Mouse (Mus musculus) forebrain, embryonic 15.5 days (tissue): ENCODE results near the gene Agr2. TPM values are rescaled to one million over a fixed set of nuclear protein-coding genes. Genes with fewer than 3 reads are reported as not detected.

Source experiments
- ATAC-seq: fragments of 200-750 bp; cut with Nextera tagmentation; replicated peaks from 2 replicates; pipeline ENCODE4 v1.8.0; 2017; ENCODE audit warnings: mild to moderate bottlenecking, moderate TSS enrichment, moderate library complexity
- H3K27ac ChIP-seq: fragments of 300-500 bp; sonication (generic); replicated peaks from 2 replicates; pipeline ENCODE4 v1.5.1; 2015; ENCODE audit warnings: mild to moderate bottlenecking, inconsistent platforms
- H3K27me3 ChIP-seq: fragments of 300-500 bp; sonication (generic); 2 replicates; pipeline ENCODE4 v1.6.1; 2015; ENCODE audit warnings: inconsistent platforms
- H3K36me3 ChIP-seq: fragments of 300-500 bp; sonication (generic); 2 replicates; pipeline ENCODE4 v1.6.1; 2015; ENCODE audit warnings: mild to moderate bottlenecking, inconsistent platforms
- H3K4me1 ChIP-seq: fragments of 300-500 bp; sonication (generic); 2 replicates; pipeline ENCODE4 v1.6.1; 2015; ENCODE audit warnings: inconsistent platforms
- H3K4me2 ChIP-seq: fragments of 300-500 bp; sonication (generic); replicated peaks from 2 replicates; pipeline ENCODE4 v1.6.1; 2015; ENCODE audit warnings: mild to moderate bottlenecking, inconsistent platforms
- H3K4me3 ChIP-seq: fragments of 300-500 bp; sonication (generic); 2 replicates; pipeline ENCODE4 v1.5.1; 2015; ENCODE audit warnings: mild to moderate bottlenecking, inconsistent platforms
- H3K9ac ChIP-seq: fragments of 300-500 bp; sonication (generic); replicated peaks from 2 replicates; pipeline ENCODE4 v1.6.1; 2015; ENCODE audit warnings: mild to moderate bottlenecking, inconsistent platforms
- H3K9me3 ChIP-seq: fragments of 300-500 bp; sonication (generic); 2 replicates; pipeline ENCODE4 v1.6.1; 2016; ENCODE audit warnings: inconsistent platforms
- WGBS: fragments of 180-500 bp; shearing (Covaris S2); methylation state at CpG from one replicate; pipeline ENCODE4 v1.1.7; 2015; ENCODE audit warnings: mixed read lengths; 5-methylcytosine and 5-hydroxymethylcytosine counted together
- polyA plus RNA-seq: library from polyadenylated mRNA; unstranded; fragments of >200 nt; fragmentation: Nextera tagmentation; extraction: Ambion mirVana; gene quantifications from 2 replicates; pipeline ENCODE4 v1.2.1, GENCODE M21; 2015

Gene Agr2
- polyA plus RNA-seq: not detected in 2 replicates

GRCm38 (mm10) chr12:35992711-35993110 is at the start of gene Agr2:
Gene Agr2 (plus strand): TSS chr12:35992907.
- 61% methylated on average over 9 of the region's 9 CpGs for WGBS
- H3K27me3 ChIP-seq: no peaks in the 10 kb centered on the region
- ATAC-seq: no peak
- no peak within 1 kb of the TSS for H3K27ac ChIP-seq
- H3K9me3 ChIP-seq: no peaks in the 10 kb centered on the region
- no peak within 1 kb of the TSS for H3K9ac ChIP-seq
- H3K4me1 ChIP-seq: no peaks in the 10 kb centered on the region
- H3K4me3 ChIP-seq: no peak within 1 kb of the TSS
- no peak within 1 kb of the TSS for H3K4me2 ChIP-seq
- no peaks in the 10 kb centered on the region for H3K36me3 ChIP-seq

DNA sequence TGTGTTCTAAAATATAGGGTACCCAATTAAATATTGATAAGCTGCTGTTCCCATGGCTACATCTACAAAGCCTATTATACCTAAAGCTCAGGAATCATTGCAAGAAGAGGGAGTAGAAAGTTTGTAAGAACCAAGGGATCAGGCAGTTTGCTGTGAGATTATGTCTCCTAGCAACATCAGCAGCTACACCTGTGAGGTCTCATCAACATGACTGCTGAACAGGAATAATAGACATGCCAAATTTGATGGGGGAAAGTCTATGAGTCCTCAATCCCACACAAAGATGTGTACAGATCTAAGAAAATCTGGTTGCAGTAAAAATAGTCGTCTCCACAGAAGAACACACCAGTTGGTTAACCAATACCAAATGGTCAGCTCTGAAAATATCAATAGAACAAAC is 41.0 kb upstream of the Agr2 start:
- 40% methylated on average over 1 of the region's 1 CpGs for WGBS
- H3K9ac ChIP-seq: no peak overlapping the region
- no peak overlapping the region for H3K4me2 ChIP-seq
- H3K4me3 ChIP-seq: no peak overlapping the region
- H3K4me1 ChIP-seq: no peaks in the 10 kb centered on the region
- H3K9me3 ChIP-seq: no peaks in the 10 kb centered on the region
- no peak overlapping the region for H3K27ac ChIP-seq
- H3K36me3 ChIP-seq: no peaks in the 10 kb centered on the region
- H3K27me3 ChIP-seq: no peaks in the 10 kb centered on the region
- no peak for ATAC-seq

- 86% methylated on average over 2 of the region's 2 CpGs for WGBS
- Histone ChIP-seq H3K4me3 (no peak overlapping the region), H3K36me3 (no peaks in the 10 kb centered on the region), H3K4me2 (no peak overlapping the region), H3K27ac (no peak overlapping the region), H3K27me3 (no peaks in the 10 kb centered on the region), H3K9me3 (no peaks in the 10 kb centered on the region), H3K4me1 (no peaks in the 10 kb centered on the region), H3K9ac (no peak overlapping the region)
- no peak for ATAC-seq
Observed at GRCm38 (mm10) chr12:35957235-35957634, 35.5 kb upstream of the Agr2 start.

DNA sequence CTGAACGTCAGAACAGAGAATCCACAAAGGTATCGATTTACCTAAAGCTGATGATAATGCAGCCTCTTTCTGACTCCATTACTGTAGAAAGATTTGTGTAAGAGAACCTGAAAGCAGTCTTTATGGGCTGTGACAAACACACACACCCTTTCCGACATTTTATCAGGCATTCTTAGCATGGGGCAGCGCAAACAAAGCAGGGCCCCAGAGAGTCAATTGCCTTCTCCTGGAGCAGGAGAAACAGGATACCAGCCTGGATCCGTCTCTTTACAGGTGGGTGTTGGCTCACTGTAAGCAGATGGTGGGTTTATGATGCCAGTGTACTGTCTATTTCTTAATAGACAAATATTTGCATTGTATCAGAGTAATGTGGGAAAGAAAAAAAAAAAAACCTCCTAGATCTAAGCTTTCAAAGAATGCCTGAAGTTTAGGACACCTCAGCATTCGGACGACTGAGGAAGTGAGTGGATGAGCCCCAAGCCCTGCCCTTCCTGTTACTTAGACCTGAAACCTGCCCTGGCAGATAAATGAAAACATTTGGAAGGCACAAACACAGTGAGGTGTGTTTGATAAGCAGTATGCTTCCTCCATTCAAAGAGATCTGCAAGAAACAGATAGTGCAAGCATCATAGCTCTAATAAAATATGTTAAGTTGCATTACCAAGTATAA is 26.5 kb upstream of the Agr2 start:
- no peaks in the 10 kb centered on the region for H3K9me3 ChIP-seq
- H3K27ac ChIP-seq: no peak overlapping the region
- 67% methylated on average over 7 of the region's 7 CpGs for WGBS
- ATAC-seq: no peak
- H3K36me3 ChIP-seq: no peaks in the 10 kb centered on the region
- H3K4me3 ChIP-seq: no peak overlapping the region
- no peaks in the 10 kb centered on the region for H3K4me1 ChIP-seq
- H3K4me2 ChIP-seq: no peak overlapping the region
- H3K27me3 ChIP-seq: no peaks in the 10 kb centered on the region
- no peak overlapping the region for H3K9ac ChIP-seq

- WGBS: 82% methylated on average over 7 of the region's 7 CpGs
- no peaks in the 10 kb centered on the region for H3K4me1 ChIP-seq
- no peaks in the 10 kb centered on the region for H3K9me3 ChIP-seq
- no peak overlapping the region for H3K27ac ChIP-seq
- no peak overlapping the region for H3K4me2 ChIP-seq
- no peak for ATAC-seq
- H3K27me3 ChIP-seq: no peaks in the 10 kb centered on the region
- H3K9ac ChIP-seq: no peak overlapping the region
- no peak overlapping the region for H3K4me3 ChIP-seq
- H3K36me3 ChIP-seq: no peaks in the 10 kb centered on the region
Observed at GRCm38 (mm10) chr12:35966768-35967141, 26.0 kb upstream of the Agr2 start.

DNA sequence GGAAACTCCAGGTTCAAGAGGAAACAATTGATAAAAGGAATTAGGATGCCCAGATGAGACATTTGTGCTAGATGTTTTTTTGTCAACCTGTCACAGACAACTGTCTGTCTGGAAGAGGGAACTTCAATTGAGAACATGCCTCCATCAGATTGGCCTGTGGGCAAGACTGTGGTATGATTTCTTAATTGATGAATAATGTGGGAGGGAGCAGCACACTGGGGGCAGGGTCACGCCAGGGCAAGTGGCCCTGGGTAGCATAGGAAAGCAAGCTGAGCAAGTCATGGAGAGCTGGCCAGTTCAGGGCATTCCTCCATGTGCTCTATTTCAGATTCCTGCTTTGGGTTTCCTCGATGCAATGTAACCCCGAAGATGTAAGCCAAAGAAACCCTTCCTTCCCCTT is 16.8 kb upstream of the Agr2 start:
- Histone ChIP-seq H3K9me3 (no peaks in the 10 kb centered on the region), H3K36me3 (no peaks in the 10 kb centered on the region), H3K27ac (no peak overlapping the region), H3K4me2 (no peak overlapping the region), H3K27me3 (no peaks in the 10 kb centered on the region), H3K4me3 (no peak overlapping the region), H3K9ac (no peak overlapping the region), H3K4me1 (no peaks in the 10 kb centered on the region)
- 94% methylated on average over 3 of the region's 3 CpGs for WGBS
- no peak for ATAC-seq

GRCm38 (mm10) chr12:35977633-35978246 is 15.0 kb upstream of the Agr2 start:
- 17% methylated on average over 6 of the region's 6 CpGs for WGBS

GRCm38 (mm10) chr12:35979625-35980024 is 13.1 kb upstream of the Agr2 start:
- 91% methylated on average over 5 of the region's 5 CpGs for WGBS
- H3K9ac ChIP-seq: no peak overlapping the region
- ATAC-seq: no peak

More at GRCm38 (mm10) chr12:35977633-35978246, 15.0 kb upstream of the Agr2 start:
- no peaks in the 10 kb centered on the region for H3K27me3 ChIP-seq
- no peak overlapping the region for H3K4me2 ChIP-seq
- H3K36me3 ChIP-seq: no peaks in the 10 kb centered on the region
- no peak for ATAC-seq
- no peak overlapping the region for H3K9ac ChIP-seq
- H3K9me3 ChIP-seq: no peaks in the 10 kb centered on the region
- no peak overlapping the region for H3K4me3 ChIP-seq
- peaks cover 6% of the 10 kb centered on the region for H3K4me1 ChIP-seq
- no peak overlapping the region for H3K27ac ChIP-seq

DNA sequence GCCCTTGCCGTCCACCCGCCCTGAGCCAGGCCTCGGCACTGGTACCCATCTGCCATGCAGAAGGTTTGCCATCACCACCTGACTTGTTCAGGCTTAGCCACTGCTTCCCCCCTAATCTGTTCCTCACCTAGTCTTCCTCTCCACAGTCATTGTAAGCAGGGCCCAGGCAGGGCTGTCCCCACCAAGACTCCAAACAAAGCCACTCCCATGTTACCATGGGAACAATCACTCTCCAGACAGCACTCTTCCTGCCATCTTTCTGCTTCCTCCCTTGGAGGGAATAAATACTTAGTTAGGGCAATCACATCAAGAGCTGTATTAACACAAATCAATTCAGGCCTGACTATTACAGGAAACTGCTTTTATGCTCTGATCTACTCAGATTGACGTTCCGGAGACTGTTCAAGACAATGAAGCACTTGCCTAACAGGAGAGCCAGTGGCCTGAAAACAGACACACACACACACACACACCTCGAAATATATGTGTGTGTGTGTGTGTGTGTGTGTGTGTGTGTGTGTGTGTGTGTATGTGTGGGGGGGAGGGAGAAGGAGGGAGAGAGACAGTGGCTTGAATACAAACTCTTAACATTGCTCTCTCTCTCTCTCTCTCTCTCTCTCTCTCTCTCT is 10.9 kb upstream of the Agr2 start:
- no peaks in the 10 kb centered on the region for H3K36me3 ChIP-seq

More at GRCm38 (mm10) chr12:35979625-35980024, 13.1 kb upstream of the Agr2 start:
- Histone ChIP-seq H3K27ac (no peak overlapping the region), H3K4me1 (peaks cover 6% of the 10 kb centered on the region), H3K27me3 (no peaks in the 10 kb centered on the region), H3K9me3 (no peaks in the 10 kb centered on the region), H3K36me3 (no peaks in the 10 kb centered on the region), H3K4me2 (no peak overlapping the region), H3K4me3 (no peak overlapping the region)

DNA sequence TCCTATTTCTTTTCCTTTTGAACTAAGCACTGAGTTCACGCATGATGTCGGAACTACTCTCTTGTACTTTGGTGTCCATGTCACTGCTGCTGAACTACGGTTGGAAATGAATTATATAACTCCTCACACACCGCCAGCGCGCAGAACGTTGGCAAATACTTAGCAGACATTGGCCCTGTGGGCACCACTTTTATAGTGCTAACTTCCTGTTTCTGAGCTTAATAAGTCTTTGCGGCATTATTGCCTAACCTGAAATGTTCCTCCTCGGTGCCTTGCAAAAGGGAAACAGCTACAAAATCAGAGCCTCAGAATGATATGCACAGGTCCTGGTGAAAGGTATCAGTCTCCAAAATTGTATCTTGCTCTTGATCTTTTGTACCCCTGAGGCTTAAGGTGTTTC is 9.2 kb upstream of the Agr2 start:
- Histone ChIP-seq H3K4me1 (peaks cover 6% of the 10 kb centered on the region), H3K9ac (no peak overlapping the region), H3K27ac (no peak overlapping the region), H3K27me3 (no peaks in the 10 kb centered on the region), H3K4me2 (no peak overlapping the region), H3K9me3 (no peaks in the 10 kb centered on the region), H3K4me3 (no peak overlapping the region), H3K36me3 (no peaks in the 10 kb centered on the region)
- 94% methylated on average over 9 of the region's 9 CpGs for WGBS
- no peak for ATAC-seq

More for the DNA sequence above, 10.9 kb upstream of the Agr2 start:
- H3K4me1 ChIP-seq: peaks cover 6% of the 10 kb centered on the region
- H3K9me3 ChIP-seq: no peaks in the 10 kb centered on the region
- 0 out of 2 replicates have a peak overlapping the region, but pooled peaks have one; percentile 28 for H3K27ac ChIP-seq
- H3K4me3 ChIP-seq: no peak overlapping the region
- peak; percentile 95 for ATAC-seq
- H3K27me3 ChIP-seq: no peaks in the 10 kb centered on the region
- H3K4me2 ChIP-seq: no peak overlapping the region
- H3K9ac ChIP-seq: no peak overlapping the region
- 29% methylated on average over 6 of the region's 6 CpGs for WGBS

GRCm38 (mm10) chr12:35984743-35985142 is 8.0 kb upstream of the Agr2 start:
- Histone ChIP-seq H3K4me3 (no peak overlapping the region), H3K9ac (no peak overlapping the region), H3K27me3 (no peaks in the 10 kb centered on the region), H3K9me3 (no peaks in the 10 kb centered on the region), H3K4me2 (no peak overlapping the region), H3K4me1 (peaks cover 6% of the 10 kb centered on the region), H3K27ac (no peak overlapping the region), H3K36me3 (no peaks in the 10 kb centered on the region)
- WGBS: 77% methylated on average over 5 of the region's 5 CpGs
- ATAC-seq: no peak

DNA sequence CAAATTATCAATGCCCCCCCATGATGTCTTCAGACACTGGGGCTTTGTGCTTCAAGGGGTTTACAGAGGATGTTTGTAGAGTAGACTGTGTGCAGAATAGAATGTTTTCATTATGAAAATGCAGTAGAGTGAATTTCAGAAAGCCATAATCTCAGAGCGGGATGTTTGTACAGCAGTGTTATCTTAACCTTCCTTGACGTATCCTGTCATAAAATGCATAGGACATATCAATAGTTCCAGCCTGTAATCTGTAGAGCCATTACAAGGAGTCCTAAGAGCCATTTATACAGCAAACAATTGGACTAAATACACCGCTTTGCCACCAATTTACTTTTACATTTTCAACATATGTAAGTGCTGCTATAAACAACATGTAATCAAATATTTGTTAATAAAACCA is 876 bp downstream of the Agr2 start:
- Histone ChIP-seq H3K4me3 (no peak overlapping the region), H3K9me3 (no peaks in the 10 kb centered on the region), H3K27me3 (no peaks in the 10 kb centered on the region), H3K27ac (no peak overlapping the region), H3K36me3 (no peaks in the 10 kb centered on the region), H3K4me1 (no peaks in the 10 kb centered on the region), H3K4me2 (no peak overlapping the region), H3K9ac (no peak overlapping the region)
- WGBS: 85% methylated on average over 3 of the region's 3 CpGs
- ATAC-seq: no peak
